ENCODE assay signal across 12 mouse cellular contexts in genomic region chr2:119329123-119329817, GRCm38 (mm10). TPM values are rescaled to one million over a fixed set of nuclear protein-coding genes. Genes with fewer than 3 reads are reported as not detected.
DNase-seq lines count a peak whose midpoint lies in the region; ATAC-seq and TF ChIP-seq lines count a peak whose summit lies in the region.
"Had no signal": no experiment of that assay in that cellular context is flagged by ENCODE, and none has a peak within 500 bp of the region (broad histone marks: within the 10 kb centered on the region; RNA-seq: fewer than 3 reads in every experiment).

No protein-coding gene starts in this region.

- no peaks in the 10 kb centered on the region for H3K9me3 ChIP-seq in heart, embryonic 12.5 days (replicated peaks)
- no peaks in the 10 kb centered on the region for H3K9me3 ChIP-seq in lung, embryonic 15.5 days
- no peaks in the 10 kb centered on the region for H3K9me3 ChIP-seq in hindbrain, postnatal 0 days (ENCODE audit: low read length)

- H3K4me2 ChIP-seq in heart, embryonic 12.5 days: peak overlapping the region; percentile 85
- peak overlapping the region; percentile 93 for H3K4me2 ChIP-seq in lung, embryonic 15.5 days
- H3K4me2 ChIP-seq in hindbrain, postnatal 0 days (ENCODE audit: low read depth, low read length): 0 out of 2 replicates have a peak overlapping the region, but pooled peaks have one; percentile 24

- no peak overlapping the region for H3K9ac ChIP-seq in heart, embryonic 12.5 days
- no peak overlapping the region for H3K9ac ChIP-seq in lung, embryonic 15.5 days
- no peak overlapping the region for H3K9ac ChIP-seq in hindbrain, postnatal 0 days (replicated peaks; ENCODE audit: low read length)
- H3K9ac ChIP-seq: liver, embryonic 14.5 days had no signal

- DNase-seq in heart, postnatal 4 days: no peak
- DNase-seq in lung, postnatal 10 days: no peak
- DNase-seq in hindbrain, postnatal 0 days (ENCODE audit: low spot score): peak; percentile 55
- DNase-seq in embryo, embryonic 9.5 days (ENCODE audit: extremely low spot score): no peak
- DNase-seq in layer of hippocampus, adult 18-20 months (ENCODE audit: low spot score in 2 of 2): no peak
- DNase-seq: thymus, adult 18-20 months had no signal

- H3K27ac ChIP-seq in heart, embryonic 12.5 days (ENCODE audit: poor library complexity, severe bottlenecking): no peak overlapping the region
- H3K27ac ChIP-seq in lung, embryonic 15.5 days: peak overlapping the region; percentile 81
- H3K27ac ChIP-seq in hindbrain, postnatal 0 days: no peak overlapping the region
- peak overlapping the region; percentile 44; the same call in 1 of the 2 replicates for H3K27ac ChIP-seq in small intestine, adult 2 months (ENCODE audit: insufficient read depth, low read depth, low read length)
- H3K27ac ChIP-seq: liver, embryonic 14.5 days had no signal

- no peak overlapping the region for H3K4me3 ChIP-seq in heart, embryonic 12.5 days
- H3K4me3 ChIP-seq in lung, embryonic 15.5 days: no peak overlapping the region; the same call in 1 of the 2 replicates
- no peak overlapping the region for H3K4me3 ChIP-seq in hindbrain, postnatal 0 days (ENCODE audit: low read length)
- H3K4me3 ChIP-seq in small intestine, adult 2 months (ENCODE audit: low read depth, low read length): no peak overlapping the region
- H3K4me3 ChIP-seq: myocyte had no signal

- no peak for ATAC-seq in heart, embryonic 12.5 days (ENCODE audit: insufficient number of reproducible peaks, low FRiP score)
- ATAC-seq in lung, embryonic 15.5 days (ENCODE audit: borderline replicate concordance, extremely low read depth, low FRiP score, low TSS enrichment): peak; percentile 33; the same call in 1 of the 2 replicates
- 0 out of 2 replicates have a peak, but pooled peaks have one; percentile 6 for ATAC-seq in hindbrain, postnatal 0 days

- H3K27me3 ChIP-seq in heart, embryonic 12.5 days (replicated peaks): peaks cover 87% of the 10 kb centered on the region
- peaks cover 61% of the 10 kb centered on the region for H3K27me3 ChIP-seq in lung, embryonic 15.5 days
- H3K27me3 ChIP-seq in hindbrain, postnatal 0 days (ENCODE audit: insufficient read depth, low read length): peaks cover 30% of the 10 kb centered on the region
- H3K27me3 ChIP-seq in small intestine, adult 2 months (ENCODE audit: control insufficient read depth, insufficient read depth, low read length): no peaks in the 10 kb centered on the region

- peaks cover 36% of the 10 kb centered on the region for H3K4me1 ChIP-seq in heart, embryonic 12.5 days (replicated peaks)
- H3K4me1 ChIP-seq in lung, embryonic 15.5 days: peaks cover 67% of the 10 kb centered on the region
- H3K4me1 ChIP-seq in hindbrain, postnatal 0 days (ENCODE audit: insufficient read depth, low read length): peaks cover 20% of the 10 kb centered on the region
- peaks cover 6% of the 10 kb centered on the region for H3K4me1 ChIP-seq in small intestine, adult 2 months (ENCODE audit: control insufficient read depth, insufficient read depth, insufficient read length, low read length)

- TF ChIP-seq CTCF in hindbrain, postnatal 0 days (IDR thresholded peaks at IDR 0.05; ENCODE audit: low read depth): no peak
- TF ChIP-seq CTCF in small intestine, adult 2 months (IDR thresholded peaks at IDR 0.05; ENCODE audit: extremely low read depth, insufficient read length, insufficient replicate concordance, low read depth, low read length): no peak

- TF ChIP-seq POLR2A in small intestine, adult 2 months (IDR thresholded peaks at IDR 0.05; ENCODE audit: low read depth, low read length): no peak

- 0 out of 2 replicates have a peak, but pooled peaks cover 3% of the 10 kb centered on the region for H3K36me3 ChIP-seq in heart, embryonic 12.5 days
- H3K36me3 ChIP-seq in lung, embryonic 15.5 days: no peaks in the 10 kb centered on the region
- H3K36me3 ChIP-seq in hindbrain, postnatal 0 days (ENCODE audit: insufficient read depth, low read length): no peaks in the 10 kb centered on the region
- H3K36me3 ChIP-seq in small intestine, adult 2 months (ENCODE audit: control insufficient read depth, insufficient read depth, low read length): peaks cover 18% of the 10 kb centered on the region

- WGBS in heart, embryonic 12.5 days: 58% methylated on average over 3 of the region's 3 CpGs
- 48% methylated on average over 3 of the region's 3 CpGs for WGBS in lung, embryonic 15.5 days
- 43% methylated on average over 3 of the region's 3 CpGs for WGBS in hindbrain, postnatal 0 days
- WGBS in small intestine, adult 2 months: 35% methylated on average over 3 of the region's 3 CpGs

RNA-seq across cellular contexts. Expression of gene Dll4, which starts 3.7 kb away (rescaled TPM):
- 6.5 and 6.8 TPM in 2 replicates for polyA plus RNA-seq in heart, embryonic 12.5 days (2016; fragmentation: Nextera tagmentation; extraction: Ambion mirVana)
- total RNA-seq in heart, postnatal 4 days (2021): 10 to 100 TPM; 19.7 to 20.8 TPM
- 13.6 and 14.7 TPM in 2 replicates for polyA plus RNA-seq in lung, embryonic 15.5 days (2015; fragmentation: Nextera tagmentation; extraction: Ambion mirVana)
- total RNA-seq in hindbrain, postnatal 0 days (2014; rRNA removed): 4.2 and 4.3 TPM in 2 replicates
- polyA plus RNA-seq in hindbrain, postnatal 0 days (2015; fragmentation: Nextera tagmentation; extraction: Ambion mirVana): 2.4 and 2.6 TPM in 2 replicates
- polyA plus RNA-seq in small intestine, adult 2 months (2012; rRNA removed): 9.8 and 22.1 TPM in 2 replicates
- total RNA-seq in layer of hippocampus, adult 18-20 months (2021): 1 to 10 TPM; 2.0 to 2.8 TPM
- total RNA-seq: common myeloid progenitor, adult 5-6 weeks had no signal
- polyA plus RNA-seq: myocyte had no signal

RNA-seq across cellular contexts. Expression of gene Chac1, which starts 21.8 kb away (rescaled TPM):
- 0.12 and 0.31 TPM in 2 replicates for polyA plus RNA-seq in heart, embryonic 12.5 days (2016; fragmentation: Nextera tagmentation; extraction: Ambion mirVana)
- total RNA-seq in heart, postnatal 4 days (2021): under 1 TPM; 0.43 to 0.81 TPM
- polyA plus RNA-seq in lung, embryonic 15.5 days (2015; fragmentation: Nextera tagmentation; extraction: Ambion mirVana): 0.59 and 1.1 TPM in 2 replicates
- 12.4 and 22.6 TPM in 2 replicates for total RNA-seq in hindbrain, postnatal 0 days (2014; rRNA removed)
- 11.4 and 12.6 TPM in 2 replicates for polyA plus RNA-seq in hindbrain, postnatal 0 days (2015; fragmentation: Nextera tagmentation; extraction: Ambion mirVana)
- polyA plus RNA-seq in small intestine, adult 2 months (2012; rRNA removed): 5.8 and 6.9 TPM in 2 replicates
- total RNA-seq in layer of hippocampus, adult 18-20 months (2021): 1 to 10 TPM; 6.6 TPM
- total RNA-seq: common myeloid progenitor, adult 5-6 weeks had no signal

RNA-seq across cellular contexts. Expression of gene Vps18, which starts 40.7 kb away (rescaled TPM):
- polyA plus RNA-seq in heart, embryonic 12.5 days (2016; fragmentation: Nextera tagmentation; extraction: Ambion mirVana): 15.2 and 15.8 TPM in 2 replicates
- total RNA-seq in heart, postnatal 4 days (2021): 10 to 100 TPM; 13.9 to 14.0 TPM
- polyA plus RNA-seq in lung, embryonic 15.5 days (2015; fragmentation: Nextera tagmentation; extraction: Ambion mirVana): 18.3 and 19.1 TPM in 2 replicates
- total RNA-seq in hindbrain, postnatal 0 days (2014; rRNA removed): 32.7 and 34.0 TPM in 2 replicates
- polyA plus RNA-seq in hindbrain, postnatal 0 days (2015; fragmentation: Nextera tagmentation; extraction: Ambion mirVana): 18.3 and 20.5 TPM in 2 replicates
- 11.3 and 22.9 TPM in 2 replicates for polyA plus RNA-seq in small intestine, adult 2 months (2012; rRNA removed)
- total RNA-seq in layer of hippocampus, adult 18-20 months (2021): 10 to 100 TPM; 44.2 to 49.9 TPM

RNA-seq across cellular contexts. Expression of gene Rhov, which starts 58.2 kb away (rescaled TPM):
- 0.10 and 0.13 TPM in 2 replicates for polyA plus RNA-seq in heart, embryonic 12.5 days (2016; fragmentation: Nextera tagmentation; extraction: Ambion mirVana)
- not detected for total RNA-seq in heart, postnatal 4 days (2021)
- 1.3 and 1.6 TPM in 2 replicates for polyA plus RNA-seq in lung, embryonic 15.5 days (2015; fragmentation: Nextera tagmentation; extraction: Ambion mirVana)
- 28.3 and 28.4 TPM in 2 replicates for total RNA-seq in hindbrain, postnatal 0 days (2014; rRNA removed)
- 31.8 and 32.6 TPM in 2 replicates for polyA plus RNA-seq in hindbrain, postnatal 0 days (2015; fragmentation: Nextera tagmentation; extraction: Ambion mirVana)
- 2.1 and 3.0 TPM in 2 replicates for polyA plus RNA-seq in small intestine, adult 2 months (2012; rRNA removed)
- total RNA-seq in layer of hippocampus, adult 18-20 months (2021): 1 to 10 TPM; 7.5 to 7.9 TPM

Comparison
In these comparisons a context has a peak if more than half of its experiments do, and no peak if none do; other contexts are left out.
1. H3K27ac ChIP-seq: peak in lung, embryonic 15.5 days (single experiment) and small intestine, adult 2 months (single experiment); none in heart, embryonic 12.5 days (single experiment) and hindbrain, postnatal 0 days (single experiment).
2. H3K4me2 ChIP-seq: peak in every context shown above with its lines; median percentile 93 in lung, embryonic 15.5 days; 85 in heart, embryonic 12.5 days; 24 in hindbrain, postnatal 0 days.